Mouse (Mus musculus) ovary, postnatal 10 days (tissue): Measurements from ENCODE around the gene Polr1c.

ENCODE experiments used
- DNase-seq: peaks from one replicate; pipeline ENCODE4 v3.0.0; 2022; ENCODE audit warnings: low spot score

The Polr1c gene

DNA sequence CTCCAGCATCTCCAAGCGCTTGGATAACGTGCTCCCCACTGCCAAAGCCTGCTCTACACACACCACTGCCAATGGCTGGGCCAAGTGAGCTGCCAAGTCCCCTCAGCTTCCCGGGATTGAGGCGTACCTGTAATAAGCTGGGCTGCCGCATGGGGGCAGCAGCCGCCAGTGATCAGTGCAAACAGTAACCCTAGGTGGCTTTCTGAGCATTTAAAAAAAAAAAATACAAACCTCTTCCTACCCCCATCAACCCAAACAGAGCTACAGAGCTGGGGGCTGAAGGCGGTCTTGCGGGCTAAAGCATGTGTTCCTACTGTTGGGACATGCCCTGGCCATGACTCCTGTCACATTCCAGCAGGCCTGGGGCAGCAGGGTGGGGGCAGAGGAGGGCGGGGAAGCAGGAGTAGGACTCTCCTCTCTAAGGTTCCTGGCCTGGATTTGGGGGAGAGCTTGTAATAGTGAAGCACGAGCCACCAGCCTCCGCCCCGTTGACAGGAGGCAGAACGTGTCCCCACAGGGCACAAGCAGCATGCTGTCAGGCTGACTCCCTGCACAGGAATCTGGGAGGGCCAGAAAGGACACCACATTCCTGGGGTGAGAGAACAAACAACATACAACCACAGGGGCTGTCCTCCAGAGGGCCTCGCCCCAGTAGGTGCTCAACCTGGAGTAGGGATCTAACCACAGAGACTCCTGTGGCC is 18.2 kb upstream of the Polr1c start:
- DNase-seq: no peak

DNA sequence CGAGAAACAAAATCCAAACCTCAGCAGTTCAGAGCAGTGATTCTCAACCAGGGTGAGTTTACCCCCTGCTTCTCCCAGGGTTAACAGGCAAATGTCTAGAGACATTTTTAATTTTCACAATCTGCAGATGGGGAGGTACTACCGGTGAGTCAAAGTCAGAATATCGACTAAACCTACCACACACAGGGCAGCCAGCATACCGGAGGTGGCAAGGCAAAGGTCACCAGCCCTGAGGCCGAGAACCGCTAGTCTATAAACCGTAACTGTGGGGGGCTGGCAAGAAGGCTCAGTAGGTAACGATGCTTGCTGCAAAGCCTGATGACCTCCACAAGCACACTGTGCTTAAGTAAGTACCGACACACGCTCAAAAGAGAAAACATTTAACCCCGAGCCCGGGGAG is 17.6 kb upstream of the Polr1c start:
- no peak for DNase-seq

DNA sequence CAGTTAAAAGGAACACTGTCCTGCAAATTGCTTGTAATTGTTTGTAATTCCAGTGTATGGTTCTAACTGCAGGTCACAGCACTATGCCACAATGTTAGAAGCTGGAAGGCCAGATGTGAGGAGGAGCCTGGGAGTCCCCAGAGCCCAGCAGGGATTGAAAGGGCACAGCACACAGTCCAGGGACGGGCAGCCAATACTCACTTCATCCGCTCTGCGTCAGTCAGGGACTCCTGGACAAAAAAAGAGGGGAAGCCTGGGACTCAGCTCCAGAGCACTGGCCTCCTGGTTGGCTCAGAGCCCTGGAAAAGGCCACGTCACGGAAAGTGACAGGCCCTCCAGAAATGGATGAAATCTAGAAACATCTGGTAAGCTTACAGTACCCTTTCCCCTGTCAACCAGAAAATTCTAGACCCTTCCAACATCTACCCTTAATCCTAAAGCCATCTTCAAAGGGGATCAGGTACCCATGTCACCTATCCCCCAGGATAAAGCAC is 14.4 kb upstream of the Polr1c start:
- no peak for DNase-seq

DNA sequence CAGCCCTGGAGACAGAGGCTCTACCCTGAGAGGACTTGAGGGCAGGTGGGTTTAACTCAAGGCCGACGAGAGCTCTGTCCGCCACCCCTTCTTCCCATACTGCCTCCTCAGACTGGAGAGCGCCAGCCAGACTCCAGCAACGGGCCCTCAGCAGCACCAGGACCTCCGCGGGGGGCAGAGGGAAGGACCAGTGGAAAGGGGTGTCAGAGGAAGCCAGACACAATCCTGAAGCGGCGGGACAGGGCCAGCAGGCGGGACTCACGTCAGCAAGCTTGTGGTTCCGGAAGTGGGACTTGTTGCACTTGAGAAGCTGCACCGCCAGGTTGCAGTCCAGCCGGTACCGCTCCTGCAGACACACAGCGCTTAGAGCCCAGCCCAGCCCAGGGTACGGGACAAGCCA is 11.8 kb upstream of the Polr1c start:
- DNase-seq: no peak

DNA sequence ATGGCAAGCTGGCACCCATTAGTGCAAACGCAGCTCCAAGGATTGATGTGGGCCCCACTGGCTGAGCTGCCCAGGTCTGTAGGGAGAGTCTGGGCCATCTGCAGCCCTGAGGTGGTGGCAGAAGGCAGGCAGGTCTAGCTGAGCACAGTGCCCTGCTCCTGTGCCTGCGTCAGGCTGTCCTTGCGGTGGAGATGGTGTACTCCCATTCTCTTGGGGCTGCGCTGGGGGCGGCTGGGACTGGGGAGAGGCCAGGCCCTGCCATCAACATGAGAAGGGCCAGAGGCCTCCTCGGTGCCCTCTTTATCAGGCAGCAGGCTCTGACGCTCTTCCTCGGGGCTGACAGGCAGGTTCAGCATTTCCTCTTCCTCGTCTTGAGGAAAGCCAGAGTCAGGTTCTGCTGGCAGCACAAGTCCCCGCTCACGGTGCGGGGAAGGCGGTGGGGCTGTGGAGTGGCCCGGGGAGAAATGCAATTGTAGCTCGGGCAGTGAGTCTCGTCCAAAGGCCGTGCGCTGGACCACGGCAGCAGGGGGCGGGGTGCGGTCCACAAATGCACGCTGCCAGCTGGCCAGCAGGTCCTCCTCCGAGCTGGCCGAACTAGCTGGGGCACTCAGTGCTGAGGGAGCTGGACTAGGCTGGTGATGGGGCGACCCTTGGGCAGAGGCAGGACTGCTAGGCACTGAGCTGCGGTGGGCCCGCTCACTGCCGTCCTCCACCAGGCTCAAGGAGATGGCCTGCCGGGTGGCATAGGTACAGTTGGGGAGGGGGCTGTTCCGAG is 10.6 kb upstream of the Polr1c start:
- DNase-seq: no peak

DNA sequence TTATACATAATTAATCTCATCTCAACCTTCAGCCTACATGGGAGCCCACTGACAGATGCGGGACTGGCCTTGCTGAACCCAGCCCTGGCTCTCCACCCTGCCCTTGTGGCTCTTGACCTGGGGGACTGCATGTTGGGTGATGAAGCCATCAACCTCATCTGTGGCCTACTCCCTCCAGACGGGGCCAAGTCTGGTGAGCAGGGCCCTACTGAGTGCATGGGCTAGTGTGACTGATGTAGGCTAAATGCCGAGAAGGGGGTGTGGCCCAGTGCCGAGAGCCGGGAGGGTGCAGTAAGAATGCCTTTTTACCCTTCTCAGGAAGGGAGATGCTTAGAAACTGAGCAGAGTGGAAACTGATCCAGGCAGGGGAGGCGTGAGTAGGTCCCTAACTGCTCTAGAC is 7.3 kb upstream of the Polr1c start:
- DNase-seq: no peak

DNA sequence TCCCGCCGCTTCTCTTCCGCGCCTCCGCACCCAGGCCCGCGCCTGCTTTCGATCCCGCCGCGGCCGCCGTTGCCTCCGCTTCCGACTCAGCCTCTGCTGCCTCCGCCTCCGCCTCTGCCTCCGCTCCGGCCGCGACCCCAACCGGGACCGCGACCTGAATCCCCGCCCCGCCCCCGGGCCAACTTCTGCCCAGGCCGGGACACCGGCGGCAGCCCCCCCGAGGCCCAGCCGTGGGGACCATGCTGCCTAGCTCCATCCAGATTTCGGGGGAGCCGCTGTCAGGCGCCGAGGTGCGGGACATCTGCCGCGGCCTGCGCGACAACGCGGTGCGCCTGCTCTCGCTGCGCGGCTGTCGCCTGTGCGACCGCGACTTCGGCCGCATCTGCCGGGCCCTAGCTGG is 6.3 kb upstream of the Polr1c start:
- DNase-seq: no peak

DNA sequence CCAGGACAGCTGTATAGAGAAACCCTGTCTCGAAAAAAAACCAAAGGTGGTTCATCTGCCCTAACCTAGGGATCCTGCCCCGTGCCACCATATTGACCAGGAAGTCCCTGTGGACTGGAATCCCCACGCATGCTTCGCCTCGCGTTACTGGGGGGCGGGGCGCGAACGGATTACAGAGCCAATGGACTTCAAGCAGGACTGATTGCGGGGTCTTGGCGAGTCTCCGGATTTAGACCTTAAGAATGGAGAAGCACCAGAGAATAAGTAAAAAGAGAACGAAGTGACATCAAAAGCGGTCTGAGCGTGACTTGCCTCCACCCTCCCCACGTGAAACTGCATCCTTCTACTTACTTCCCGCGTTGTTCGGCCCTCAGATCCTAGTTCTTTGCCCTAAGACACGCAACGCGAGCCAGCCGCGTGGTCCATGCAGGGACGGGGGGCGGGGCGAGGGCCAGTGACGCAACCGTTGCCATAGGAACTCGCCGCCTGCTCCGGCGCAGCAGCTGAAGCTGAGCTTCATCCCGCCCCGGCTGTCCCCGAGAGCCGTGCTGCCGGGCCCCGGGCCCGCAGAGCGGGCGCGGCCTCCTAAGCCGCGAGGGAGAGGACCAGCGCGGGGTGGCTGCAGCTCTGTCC is 5.7 kb upstream of the Polr1c start, which contains the start of gene Lrrc73:
Gene Lrrc73 (plus strand): TSS at position 80 of the 633 bp plus-strand sequence.
- peak; percentile 79 for DNase-seq

DNA sequence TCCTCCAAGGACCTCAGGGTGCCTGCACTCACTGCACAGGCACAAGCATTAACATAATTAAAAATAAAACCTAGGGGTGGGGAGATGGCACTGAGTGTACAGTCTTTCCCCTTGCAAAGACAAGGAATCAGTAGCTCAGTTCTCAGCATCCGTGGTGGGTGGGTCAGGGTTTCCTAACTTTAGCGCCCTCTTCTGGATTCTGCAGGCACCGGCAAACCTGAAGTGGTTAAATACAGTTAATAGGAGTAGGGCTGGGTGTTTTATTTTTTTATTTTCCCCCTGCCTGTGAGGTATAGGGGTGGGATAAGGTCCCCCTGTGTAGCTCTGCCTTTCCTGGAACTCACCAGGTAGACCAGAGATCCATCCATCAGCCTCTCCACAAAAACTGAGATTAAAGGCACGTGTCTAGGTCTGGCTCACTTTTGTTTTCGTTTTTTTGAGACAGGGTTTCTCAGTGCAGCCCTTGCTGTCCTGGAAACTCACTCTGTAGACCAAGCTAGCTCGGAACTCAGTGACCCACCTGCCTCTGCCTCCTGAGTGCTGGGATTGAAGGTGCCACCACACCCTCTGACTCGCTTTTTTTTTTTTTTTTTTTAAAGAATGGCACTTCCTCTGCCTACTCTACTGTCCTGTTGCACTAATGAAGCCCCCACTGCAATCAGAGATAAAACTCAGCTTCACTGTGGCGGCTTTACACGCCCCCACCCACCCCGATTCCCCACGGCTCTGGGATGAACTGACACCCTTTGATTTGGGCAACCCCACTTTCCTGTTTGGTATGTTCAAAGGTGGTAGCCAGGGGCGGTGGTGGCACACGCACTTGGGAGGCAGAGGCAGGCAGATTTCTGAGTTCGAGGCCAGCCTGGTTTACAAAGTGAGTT is 5.0 kb upstream of the Polr1c start:
- no peak for DNase-seq

DNA sequence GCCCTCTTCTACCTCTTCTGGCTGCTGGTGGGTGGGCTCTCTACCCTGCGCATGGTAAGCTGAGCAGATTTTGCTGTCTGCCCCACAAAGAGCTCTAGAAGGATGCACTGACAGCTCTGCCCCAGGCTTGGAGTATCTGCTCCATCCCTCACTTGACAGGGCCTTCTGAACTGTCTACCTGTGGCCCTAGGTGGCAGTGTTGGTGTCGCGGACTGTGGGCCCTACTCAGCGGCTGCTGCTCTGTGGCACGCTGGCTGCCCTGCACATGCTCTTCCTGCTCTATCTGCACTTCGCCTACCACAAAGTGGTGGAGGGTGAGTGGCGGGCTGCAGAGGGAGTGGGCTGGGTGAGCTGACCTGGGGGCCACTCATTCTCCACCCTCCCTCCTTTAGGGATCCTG is 3.3 kb upstream of the Polr1c start:
- no peak for DNase-seq

DNA sequence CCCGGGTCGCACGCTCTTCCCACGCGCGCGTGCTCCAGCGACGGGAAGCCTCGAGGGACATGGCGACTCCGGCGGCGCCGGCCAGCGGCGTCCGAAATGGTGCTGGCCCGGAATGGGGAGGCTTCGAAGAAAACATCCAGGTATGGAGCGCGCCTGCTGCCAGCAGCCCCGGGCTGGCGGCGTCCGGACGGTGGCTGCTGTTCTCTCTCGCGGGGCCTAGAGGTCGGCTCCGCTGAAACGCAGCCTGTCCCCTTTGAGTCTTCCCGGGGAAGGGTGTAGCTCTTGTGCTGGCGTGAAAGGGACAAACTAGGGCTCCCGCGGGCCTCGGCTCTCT is 302 bp upstream of the Polr1c start:
- DNase-seq: no peak

DNA sequence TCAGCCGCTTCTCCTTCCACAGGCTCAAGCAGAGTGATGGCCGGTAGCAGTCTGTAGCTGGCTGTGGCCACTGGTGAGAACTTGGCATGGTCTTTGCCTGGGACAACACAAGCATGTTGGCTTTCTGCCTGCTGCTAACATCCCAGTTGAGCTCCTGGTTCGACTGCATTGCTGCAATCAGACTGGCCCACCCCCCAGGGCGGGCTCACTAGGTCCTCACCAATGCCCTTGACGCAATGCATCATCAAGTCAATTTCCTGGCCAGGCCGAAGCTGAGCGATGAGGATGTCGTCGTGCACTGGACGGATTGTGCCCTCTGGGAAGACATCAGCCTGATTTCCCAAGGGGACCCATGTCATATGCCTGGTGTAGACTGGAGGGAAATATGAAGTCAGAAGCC is 3.3 kb downstream of the Polr1c start:
- no peak for DNase-seq

DNA sequence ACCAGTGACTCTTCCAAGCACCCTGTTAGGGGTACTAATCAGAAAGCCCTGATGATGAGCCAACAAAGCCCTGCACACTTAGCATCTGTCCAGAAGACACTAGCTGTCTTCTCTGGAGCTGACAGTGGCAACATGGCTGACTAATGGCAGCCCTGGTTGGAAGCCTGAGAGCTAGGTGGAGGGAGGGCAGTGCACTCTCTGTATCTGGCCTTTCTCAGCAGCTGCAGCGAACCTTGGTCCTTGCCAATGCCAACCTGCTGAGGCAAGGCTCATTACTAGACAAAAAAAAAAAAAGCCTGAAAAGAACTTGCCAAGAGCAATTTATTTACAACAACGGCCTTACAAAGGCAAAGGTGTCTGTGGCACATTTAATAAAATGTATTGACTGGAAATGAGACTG is 4.2 kb downstream of the Polr1c start:
- no peak for DNase-seq

DNA sequence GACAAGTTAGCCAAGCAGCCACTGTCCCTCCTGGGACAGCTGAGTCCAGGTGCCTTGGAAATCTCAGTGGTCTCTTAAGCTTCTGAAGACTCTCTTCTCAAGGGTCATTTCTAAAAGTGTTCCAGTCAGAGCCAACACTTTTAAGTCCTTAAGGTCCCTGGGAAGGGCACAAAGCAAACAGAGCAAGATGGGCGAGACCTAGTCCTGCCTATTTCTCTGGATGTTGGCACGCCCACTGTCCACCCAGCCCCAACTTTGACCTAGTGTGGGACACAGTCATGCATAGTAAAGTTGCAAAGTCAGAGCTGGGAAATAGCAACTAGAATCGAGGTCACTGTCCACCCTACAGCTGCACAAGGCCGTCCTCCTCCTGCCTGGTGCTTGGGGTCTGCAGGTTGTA is 4.9 kb downstream of the Polr1c start:
- DNase-seq: no peak

DNA sequence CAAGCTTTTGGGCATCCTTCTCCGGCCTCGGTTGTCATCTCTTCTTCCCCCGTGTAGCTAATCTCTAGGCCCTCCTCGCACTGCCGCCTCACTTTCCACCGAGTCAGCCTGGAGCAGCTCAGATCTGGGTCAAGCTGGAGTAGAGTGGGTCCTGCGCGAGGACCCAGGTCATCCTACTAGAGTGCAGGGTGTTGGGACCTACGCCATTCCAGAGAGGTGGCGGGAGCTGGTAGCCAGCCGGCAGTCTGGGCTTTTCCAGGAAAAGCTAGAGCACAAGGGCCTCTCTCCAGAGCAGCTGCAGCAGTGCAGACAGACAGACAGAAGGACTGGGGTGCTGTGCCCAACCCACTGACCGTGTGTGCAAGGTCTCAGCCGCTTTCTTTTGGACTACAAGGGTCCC is 5.6 kb downstream of the Polr1c start:
- DNase-seq: no peak

DNA sequence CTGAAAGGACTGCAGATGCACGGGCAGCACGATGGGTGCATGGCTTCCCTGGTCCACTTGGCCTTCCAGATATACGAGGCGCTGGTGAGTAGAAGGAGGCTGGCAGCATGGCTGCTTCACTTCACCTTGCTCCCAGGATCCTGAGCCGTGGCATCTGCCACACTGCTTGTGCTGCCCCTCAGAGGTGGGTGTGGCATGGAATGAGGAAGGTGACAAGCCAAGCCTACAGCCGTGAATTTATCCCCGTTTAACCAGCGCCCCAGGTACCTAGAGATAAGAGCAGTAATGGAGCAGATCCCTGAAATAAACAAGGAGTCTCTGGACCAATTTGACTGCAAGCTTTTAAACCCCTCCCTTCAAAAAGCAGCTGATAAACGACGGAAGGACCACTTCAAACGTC is 6.4 kb downstream of the Polr1c start:
- DNase-seq: no peak

DNA sequence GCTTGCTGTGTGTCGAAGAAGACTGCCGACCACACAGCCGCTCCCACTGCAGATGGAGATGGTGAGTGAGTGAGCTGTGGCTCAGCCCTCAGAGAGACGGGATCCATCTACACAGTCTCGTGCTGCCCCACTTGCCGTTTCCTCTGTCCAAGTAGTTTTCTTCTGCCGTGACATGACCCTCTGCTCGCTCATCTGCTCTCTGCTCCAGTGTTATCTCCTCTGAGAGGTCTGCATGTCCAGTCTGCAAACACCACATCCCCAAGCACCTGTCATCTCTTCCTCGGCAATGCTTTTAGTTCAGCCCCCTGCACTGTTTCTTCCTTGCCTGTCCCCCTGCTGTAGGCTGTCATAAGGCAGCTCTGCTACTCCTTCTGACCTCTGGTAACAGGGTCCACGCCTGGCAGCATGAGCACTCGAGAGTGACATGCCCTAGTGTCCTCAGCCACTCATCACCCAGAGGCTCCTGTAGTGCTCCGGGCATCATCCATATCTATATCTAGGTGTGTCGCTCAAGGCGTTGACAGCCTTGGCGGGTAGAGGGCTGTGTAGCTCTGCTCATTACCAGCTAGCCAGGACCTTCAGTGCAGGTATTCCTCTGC is 8.2 kb downstream of the Polr1c start:
- no peak for DNase-seq

DNA sequence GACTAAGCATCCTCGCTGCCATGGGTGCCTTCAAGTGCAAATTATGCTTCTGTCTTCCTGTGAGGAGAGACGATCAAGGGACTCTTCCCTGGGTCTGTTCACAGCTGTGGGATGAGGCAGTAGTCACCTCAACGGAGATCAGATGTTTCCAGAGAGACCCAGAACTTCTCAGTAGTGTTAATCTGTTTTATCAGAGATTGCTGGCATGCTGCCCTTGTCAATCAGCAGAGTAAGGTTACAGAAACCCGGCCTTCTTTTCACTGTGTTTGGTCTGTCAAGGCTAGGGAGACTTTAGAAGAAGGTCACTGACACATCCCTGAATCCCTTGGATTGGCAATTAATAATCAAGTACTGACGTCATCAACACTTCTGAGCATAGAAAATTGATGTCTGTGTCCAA is 10.4 kb downstream of the Polr1c start:
- no peak for DNase-seq

DNA sequence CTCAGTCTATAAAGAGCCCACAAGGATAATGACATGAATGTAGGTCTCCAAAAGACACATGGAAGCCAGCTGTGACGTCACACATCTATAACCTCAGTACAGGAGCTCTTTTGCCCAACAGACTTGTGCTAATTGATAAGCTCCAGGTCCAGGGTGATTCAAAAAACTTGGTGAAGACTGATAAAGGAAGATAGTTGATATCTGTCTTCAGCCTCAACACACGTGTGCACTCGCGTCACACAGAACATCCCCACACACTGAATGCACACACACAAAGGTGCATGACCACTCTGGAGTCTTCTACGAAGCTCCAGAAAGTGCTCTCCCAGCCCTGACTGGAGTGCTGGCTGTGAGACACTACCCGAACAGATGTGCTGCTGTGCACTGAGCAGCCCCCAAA is 10.8 kb downstream of the Polr1c start:
- DNase-seq: no peak

DNA sequence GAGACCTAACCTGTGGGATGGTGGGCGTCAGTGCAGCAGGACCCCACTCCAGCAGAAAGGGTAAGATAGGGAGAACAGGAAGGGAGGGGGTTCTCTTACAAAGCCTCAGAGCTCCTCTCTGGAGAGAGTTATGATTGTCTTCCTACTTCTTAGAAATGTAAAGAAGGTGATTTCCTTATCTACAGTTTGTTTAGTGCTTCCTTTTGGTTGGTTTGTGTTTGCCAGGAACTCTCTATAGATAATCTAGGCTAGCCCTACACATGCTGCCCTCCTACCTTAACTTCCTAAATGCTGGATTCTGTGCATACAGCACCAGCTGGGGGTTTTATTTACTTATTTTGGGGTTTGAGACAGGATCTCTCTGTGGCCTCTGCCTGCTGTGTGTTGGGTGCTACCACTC is 11.8 kb downstream of the Polr1c start:
- no peak for DNase-seq

DNA sequence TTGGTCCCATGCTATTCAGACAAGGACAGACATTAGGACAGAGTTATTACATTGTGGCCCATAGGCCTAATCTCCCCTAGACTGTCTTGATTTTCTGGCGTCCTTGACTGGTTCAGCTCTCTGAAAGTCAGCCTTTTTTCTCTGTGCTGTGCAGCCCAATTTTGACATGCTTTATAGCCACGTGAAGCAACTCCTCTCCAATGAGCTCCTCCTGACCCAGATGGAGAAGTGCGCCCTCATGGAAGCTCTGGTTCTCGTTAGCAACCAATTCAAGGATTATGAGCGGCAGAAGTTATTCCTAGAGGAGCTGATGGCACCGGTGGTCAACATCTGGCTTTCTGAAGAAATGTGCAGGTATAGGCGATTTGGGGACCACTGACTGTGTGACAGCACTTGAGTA is 20.3 kb downstream of the Polr1c start:
- DNase-seq: no peak

DNA sequence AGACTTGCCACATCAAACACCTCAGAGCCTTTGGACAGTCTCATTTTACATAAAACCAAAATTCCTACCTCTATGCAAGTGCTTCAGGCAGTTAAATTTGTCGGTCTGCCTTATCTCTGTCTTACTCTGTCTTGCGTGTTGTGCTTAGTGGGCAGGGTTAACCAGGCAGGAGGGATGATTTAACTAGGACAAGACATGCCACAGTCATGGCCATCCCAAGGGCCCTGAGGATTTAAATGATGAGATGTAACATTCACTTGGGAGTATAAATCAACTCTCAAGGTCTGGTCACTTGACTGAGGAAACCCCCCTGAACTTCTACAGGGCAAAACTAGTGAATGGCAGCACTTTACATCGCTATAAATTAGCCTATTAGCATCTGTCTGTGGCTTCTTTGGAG is 26.3 kb downstream of the Polr1c start:
- DNase-seq: no peak
